Mouse (Mus musculus): ENCODE data around the gene Gm8334.
"Not testable (repeated sequence)": the region's sequence is repeated elsewhere in the genome, so short reads cannot be mapped to it uniquely, and the experiment has no call there.

Gene Gm8334

GRCm38 (mm10) chrX:148615053-148615452 lies at the start of gene Gm8334:
Gene Gm8334, minus strand, starts transcription at chrX:148615153.
- not testable (repeated sequence) for DNase-seq (ENCODE audit: low read depth in 2 of 2, low spot score in 2 of 2)

- not testable (repeated sequence) for DNase-seq (ENCODE audit: low read depth in 2 of 2, low spot score in 2 of 2)
Observed at GRCm38 (mm10) chrX:148663298-148663697, 48.3 kb upstream of the Gm8334 start, which contains the start of gene Gm15127. Gene Gm15127, plus strand, starts transcription at chrX:148663598.
